Mouse (Mus musculus) ES-Bruce4 (cell line): ENCODE results near the gene Med25.

Experiments
- CTCF ChIP-seq: IDR thresholded peaks from one replicate; pipeline ENCODE4 v1.8.1; 2011; ENCODE audit warnings: low read depth, low read length
- POLR2A ChIP-seq: IDR thresholded peaks from one replicate; pipeline ENCODE4 v1.8.1; 2011; ENCODE audit warnings: low read length; ENCODE audit not compliant: insufficient read depth

DNA sequence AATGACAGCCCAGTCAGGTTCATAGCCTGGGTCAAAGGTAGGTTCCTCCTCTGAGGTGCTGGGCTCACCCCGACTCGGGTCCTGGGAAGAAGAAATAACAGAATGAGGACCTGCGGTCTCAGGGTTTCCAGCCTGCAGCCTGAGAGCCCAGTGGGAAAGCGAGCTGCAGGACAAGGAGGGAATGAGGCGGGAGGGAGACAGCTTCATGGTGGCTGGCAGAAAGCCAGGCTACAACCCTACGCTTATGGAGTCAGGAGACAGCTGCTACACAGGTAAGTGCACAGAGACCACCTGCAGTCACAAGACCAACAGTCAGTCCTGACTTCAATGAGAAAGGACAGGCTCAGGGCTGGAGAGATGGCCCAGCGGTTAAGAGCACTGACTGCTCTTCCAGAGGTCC, 45.7 kb downstream of the Med25 start:
- TF ChIP-seq POLR2A (no peak), CTCF (no peak)
